Mouse (Mus musculus) MEL (cell line): ENCODE data around the gene Ppfibp2. TPM values are rescaled to one million over a fixed set of nuclear protein-coding genes. Genes with fewer than 3 reads are reported as not detected.

Experiments
- DNase-seq: peaks from one replicate; pipeline ENCODE4 v3.0.0; 2011; ENCODE audit warnings: low read depth, low spot score
- H3K27ac ChIP-seq: 2 replicates; pipeline ENCODE4 v1.5.1; 2012; ENCODE audit warnings: low read depth, mild to moderate bottlenecking, control low read depth, low read length, moderate library complexity; ENCODE audit not compliant: control insufficient read depth
- H3K27me3 ChIP-seq, 2 experiments: fragments of 150-350 bp in 1 of 2; sonication (generic) in 1 of 2; 2 replicates each; pipeline ENCODE4 v1.6.1; 2012; ENCODE audit warnings: low read length in 2 of 2, mild to moderate bottlenecking in 2 of 2, improper control_type of control experiment in 1 of 2, moderate library complexity in 1 of 2; ENCODE audit not compliant: insufficient read depth in 2 of 2, control insufficient read depth in 1 of 2
- H3K36me3 ChIP-seq, 2 experiments: 2 replicates each; pipeline ENCODE4 v1.6.1; 2012 to 2014; ENCODE audit warnings: low read length in 2 of 2, improper control_type of control experiment in 1 of 2, inconsistent platforms in 1 of 2, mild to moderate bottlenecking in 1 of 2; ENCODE audit not compliant: insufficient read depth in 2 of 2, control insufficient read depth in 1 of 2
- H3K4me1 ChIP-seq, 2 experiments: fragments of 150-350 bp in 1 of 2; sonication (generic) in 1 of 2; 2 replicates each; pipeline ENCODE4 v1.6.1; 2012; ENCODE audit warnings: low read length in 2 of 2, improper control_type of control experiment in 1 of 2, mild to moderate bottlenecking in 1 of 2; ENCODE audit not compliant: insufficient read depth in 2 of 2, control insufficient read depth in 1 of 2
- H3K4me3 ChIP-seq, 2 experiments: fragments of 150-350 bp in 1 of 2; sonication (generic) in 1 of 2; 2 replicates each; pipeline ENCODE4 v1.5.1; 2012; ENCODE audit warnings: low read depth in 2 of 2, low read length in 2 of 2, mild to moderate bottlenecking in 2 of 2, moderate library complexity in 2 of 2, control low read depth in 1 of 2, improper control_type of control experiment in 1 of 2; ENCODE audit not compliant: control insufficient read depth in 1 of 2, insufficient read depth in 1 of 2
- H3K79me2 ChIP-seq: 2 replicates; pipeline ENCODE4 v1.6.1; 2012; ENCODE audit warnings: mild to moderate bottlenecking, low read length, moderate library complexity; ENCODE audit not compliant: control insufficient read depth, poor library complexity, insufficient read depth
- H3K9ac ChIP-seq: 2 replicates; pipeline ENCODE4 v1.6.1; 2012; ENCODE audit warnings: low read depth, mild to moderate bottlenecking, control low read depth, low read length, moderate library complexity; ENCODE audit not compliant: control insufficient read depth, poor library complexity, severe bottlenecking
- H3K9me3 ChIP-seq: fragments of 150-350 bp; sonication (generic); replicated peaks from 2 replicates; pipeline ENCODE4 v1.6.1; 2012; ENCODE audit warnings: mild to moderate bottlenecking, low read length, improper control_type of control experiment, moderate library complexity; ENCODE audit not compliant: insufficient read depth
- CTCF ChIP-seq, 3 experiments: IDR thresholded peaks in 2 of 3; conservative IDR thresholded peaks in 1 of 3; 2 replicates each; pipeline ENCODE4 v1.5.1; 2011 to 2012; ENCODE audit warnings: low read length in 3 of 3, low read depth in 2 of 3, mild to moderate bottlenecking in 2 of 3, improper control_type of control experiment in 1 of 3, inconsistent platforms in 1 of 3, mixed read lengths in 1 of 3, moderate library complexity in 1 of 3; ENCODE audit not compliant: control insufficient read depth in 1 of 3, insufficient read depth in 1 of 3, poor library complexity in 1 of 3, severe bottlenecking in 1 of 3
- ELF1 ChIP-seq: IDR thresholded peaks from 2 replicates; pipeline ENCODE4 v1.6.1; 2014; ENCODE audit warnings: low read depth, mild to moderate bottlenecking, inconsistent platforms, low read length, improper control_type of control experiment, moderate library complexity
- GABPA ChIP-seq: IDR thresholded peaks from 2 replicates; pipeline ENCODE4 v1.6.1; 2012; ENCODE audit warnings: low read depth, mild to moderate bottlenecking, inconsistent platforms, low read length, improper control_type of control experiment, moderate library complexity
- HCFC1 ChIP-seq: IDR thresholded peaks from 2 replicates; pipeline ENCODE4 v1.6.1; 2012; ENCODE audit warnings: low read depth, mild to moderate bottlenecking, inconsistent platforms, low read length, improper control_type of control experiment, moderate library complexity
- KAT2A ChIP-seq: conservative IDR thresholded peaks from 2 replicates; pipeline ENCODE4 v1.6.1; 2012; ENCODE audit warnings: low read depth, low read length, improper control_type of control experiment, inconsistent platforms
- MAFK ChIP-seq: IDR thresholded peaks from 2 replicates; pipeline ENCODE4 v1.6.1; 2011; ENCODE audit warnings: low read depth, mild to moderate bottlenecking, low read length, improper control_type of control experiment, borderline replicate concordance
- MAZ ChIP-seq: IDR thresholded peaks from 2 replicates; pipeline ENCODE4 v1.6.1; 2012; ENCODE audit warnings: low read depth, mild to moderate bottlenecking, inconsistent platforms, low read length, improper control_type of control experiment
- MEF2A ChIP-seq: IDR thresholded peaks from 2 replicates; pipeline ENCODE4 v1.6.1; 2014; ENCODE audit warnings: low read depth, mild to moderate bottlenecking, inconsistent platforms, low read length, improper control_type of control experiment; ENCODE audit not compliant: poor library complexity, insufficient replicate concordance, severe bottlenecking; ENCODE audit errors: extremely low read depth
- NELFE ChIP-seq: IDR thresholded peaks from 2 replicates; pipeline ENCODE4 v1.6.1; 2011; ENCODE audit warnings: low read depth, low read length, improper control_type of control experiment
- POLR2AphosphoS2 ChIP-seq: IDR thresholded peaks from 2 replicates; pipeline ENCODE4 v1.6.1; 2011; ENCODE audit warnings: low read length, improper control_type of control experiment
- POLR2AphosphoS5 ChIP-seq: IDR thresholded peaks from 2 replicates; pipeline ENCODE4 v1.6.1; 2012; ENCODE audit warnings: low read depth, borderline replicate concordance, mild to moderate bottlenecking, inconsistent platforms, low read length, moderate library complexity, mixed read lengths
- RCOR1 ChIP-seq: IDR thresholded peaks from 2 replicates; pipeline ENCODE4 v1.6.1; 2012; ENCODE audit warnings: low read depth, mild to moderate bottlenecking, inconsistent platforms, low read length, improper control_type of control experiment
- SIN3A ChIP-seq: IDR thresholded peaks from 2 replicates; pipeline ENCODE4 v1.6.1; 2012; ENCODE audit warnings: low read length, improper control_type of control experiment, inconsistent platforms
- SMC3 ChIP-seq: IDR thresholded peaks from 2 replicates; pipeline ENCODE4 v1.6.1; 2011; ENCODE audit warnings: low read depth, low read length, improper control_type of control experiment
- TAL1 ChIP-seq: IDR thresholded peaks from 2 replicates; pipeline ENCODE4 v1.6.1; 2012; ENCODE audit warnings: mild to moderate bottlenecking, inconsistent platforms, low read length, moderate library complexity, mixed read lengths
- TBP ChIP-seq: IDR thresholded peaks from 2 replicates; pipeline ENCODE4 v1.8.0; 2011; ENCODE audit warnings: low read depth, low read length, improper control_type of control experiment
- TCF12 ChIP-seq: IDR thresholded peaks from 2 replicates; pipeline ENCODE4 v1.6.1; 2014; ENCODE audit warnings: low read depth, mild to moderate bottlenecking, inconsistent platforms, low read length, improper control_type of control experiment, moderate library complexity
- UBTF ChIP-seq: IDR thresholded peaks from 2 replicates; pipeline ENCODE4 v1.6.1; 2012; ENCODE audit warnings: low read depth, mild to moderate bottlenecking, inconsistent platforms, low read length, improper control_type of control experiment, moderate library complexity, borderline replicate concordance; ENCODE audit not compliant: insufficient read depth
- ZKSCAN1 ChIP-seq: IDR thresholded peaks from 2 replicates; pipeline ENCODE4 v1.6.1; 2012; ENCODE audit warnings: low read depth, mild to moderate bottlenecking, inconsistent platforms, low read length, improper control_type of control experiment, moderate library complexity
- ZMIZ1 ChIP-seq: IDR thresholded peaks from 2 replicates; pipeline ENCODE4 v1.6.1; 2012; ENCODE audit warnings: low read depth, mild to moderate bottlenecking, inconsistent platforms, low read length, improper control_type of control experiment, moderate library complexity
- polyA plus RNA-seq, 2 experiments: library from polyadenylated mRNA; stranded (reverse) in 1 of 2; unstranded in 1 of 2; fragments of >175 nt in 1 of 2; fragments of >200 nt in 1 of 2; gene quantifications; 2 replicates each; pipeline versions ENCODE4 v1.2.1 to v1.2.4; 2012; ENCODE audit warnings: low replicate concordance in 2 of 2, low read depth in 1 of 2; ENCODE audit not compliant: insufficient read length in 2 of 2, insufficient read depth in 1 of 2, missing spikeins in 1 of 2
- total RNA-seq: library from RNA; depleted of rRNA; stranded (reverse); fragments of 300-350 nt; gene quantifications from 2 replicates; pipeline ENCODE4 v1.2.3, GENCODE M21; 2012

Gene Ppfibp2
- total and polyA plus RNA-seq, 3 experiments: not detected

- Histone ChIP-seq H3K27me3 (no peaks in the 10 kb centered on the region), H3K36me3 (no peaks in the 10 kb centered on the region), H3K9me3 (no peaks in the 10 kb centered on the region), H3K27ac (no peak overlapping the region), H3K79me2 (no peaks in the 10 kb centered on the region), H3K9ac (no peak overlapping the region), H3K4me3 (no peak overlapping the region), H3K4me1 (no peaks in the 10 kb centered on the region)
- TF ChIP-seq MAFK: no peak
- TF ChIP-seq SIN3A: no peak
- no peak for TF ChIP-seq ELF1
- TF ChIP-seq HCFC1: no peak
- TF ChIP-seq POLR2AphosphoS5: no peak
- TF ChIP-seq RCOR1: no peak
- no peak for TF ChIP-seq TBP
- TF ChIP-seq KAT2A: no peak
- TF ChIP-seq TCF12: no peak
- no peak for TF ChIP-seq SMC3
- no peak for TF ChIP-seq POLR2AphosphoS2
- no peak for TF ChIP-seq CTCF (IDR thresholded peaks at IDR 0.05 in 2 of 3, conservative IDR thresholded peaks at IDR 0.05 in 1 of 3; ENCODE audit: control insufficient read depth in 1 of 3, insufficient read depth in 1 of 3, low read depth in 2 of 3, low read length in 3 of 3, poor library complexity in 1 of 3, severe bottlenecking in 1 of 3)
- TF ChIP-seq NELFE: no peak
- no peak for TF ChIP-seq ZKSCAN1
- TF ChIP-seq ZMIZ1: no peak
- no peak for TF ChIP-seq MEF2A
- DNase-seq: no peak
Observed at GRCm38 (mm10) chr7:107609622-107610255, 14.7 kb downstream of the Ppfibp2 start.

- no peaks in the 10 kb centered on the region for H3K79me2 ChIP-seq
- DNase-seq: no peak
- no peak overlapping the region for H3K4me3 ChIP-seq
- TF ChIP-seq ZMIZ1 (no peak), POLR2AphosphoS2 (no peak), RCOR1 (no peak), TAL1 (no peak), KAT2A (no peak), UBTF (no peak), GABPA (no peak), MAZ (no peak)
- TF ChIP-seq, all 39 proteins: peak for 0
- Histone ChIP-seq H3K9ac (no peak overlapping the region), H3K27me3 (no peaks in the 10 kb centered on the region), H3K9me3 (no peaks in the 10 kb centered on the region), H3K27ac (no peak overlapping the region), H3K4me1 (no peaks in the 10 kb centered on the region), H3K36me3 (no peaks in the 10 kb centered on the region)
Observed at GRCm38 (mm10) chr7:107610880-107611279, 15.9 kb downstream of the Ppfibp2 start.
